Mouse (Mus musculus) cerebellum, adult 9-10 months (tissue): ENCODE measurements around the gene Slco4a1.
A peak's percentile ranks its signal among the peaks of the same experiment; 100 is the strongest.

Experiments used
- DNase-seq: peaks from one replicate; pipeline ENCODE4 v3.0.0; 2022

Slco4a1 gene

DNA sequence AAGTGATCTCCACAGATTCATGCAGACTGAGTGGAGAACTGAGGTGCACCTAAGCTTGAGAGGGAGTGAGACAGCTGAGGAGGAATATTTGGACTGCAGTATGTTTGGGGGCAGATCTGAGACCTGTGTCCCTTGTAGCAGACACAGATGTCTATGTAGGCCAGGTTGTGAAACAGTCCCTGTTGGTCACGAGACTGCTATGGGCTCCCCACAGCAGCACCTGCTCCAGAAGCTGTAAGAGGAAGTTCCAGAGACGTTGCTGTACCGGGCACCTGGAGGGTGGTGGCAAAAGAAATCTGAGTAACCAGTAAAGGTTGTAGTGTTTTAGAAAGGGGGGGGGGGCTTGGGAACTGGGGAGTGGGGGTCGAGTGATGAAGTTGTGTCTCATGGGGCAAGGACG lies 7.0 kb upstream of the Slco4a1 start:
- DNase-seq, result no peak

DNA sequence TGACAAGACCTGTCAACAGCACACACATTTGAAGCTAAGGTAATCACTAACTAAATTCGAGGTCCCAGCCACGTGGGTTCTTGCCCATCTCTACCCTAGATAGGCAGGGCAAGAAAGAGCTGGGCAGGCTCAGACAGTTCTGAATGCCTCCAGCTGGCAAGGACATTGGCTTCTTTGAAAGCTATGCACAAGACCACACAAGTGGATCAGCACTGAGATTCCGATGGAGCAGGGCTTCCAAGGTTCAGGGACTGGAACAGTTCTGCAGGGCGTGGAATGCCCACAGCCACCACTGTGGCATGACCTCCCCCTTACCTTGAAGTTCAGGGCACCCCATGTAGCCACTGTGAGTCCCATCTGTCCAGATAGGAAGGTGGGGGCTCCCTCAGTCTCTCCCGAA lies 5.5 kb upstream of the Slco4a1 start:
- DNase-seq, result no peak

DNA sequence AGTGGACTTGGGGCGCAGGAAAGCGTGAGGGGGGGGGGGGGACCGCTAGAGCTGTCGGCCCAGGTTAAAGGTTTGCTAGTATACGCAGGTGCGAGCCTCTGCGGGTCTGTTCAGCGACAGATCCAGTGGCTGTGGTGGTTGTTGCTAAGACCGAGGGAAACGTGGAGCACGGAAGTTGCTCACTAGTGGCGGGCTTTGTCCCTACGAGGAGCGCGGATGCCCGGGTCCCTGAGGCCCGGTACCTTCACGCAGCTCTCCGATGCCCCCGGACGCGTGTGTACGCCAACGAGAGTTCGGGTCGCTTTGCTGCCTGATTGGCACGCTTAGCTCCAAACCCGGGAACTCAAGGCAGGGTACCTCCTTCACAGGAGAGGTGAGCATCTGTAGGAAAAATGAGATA lies 660 bp downstream of the Slco4a1 start:
- no peak for DNase-seq

DNA sequence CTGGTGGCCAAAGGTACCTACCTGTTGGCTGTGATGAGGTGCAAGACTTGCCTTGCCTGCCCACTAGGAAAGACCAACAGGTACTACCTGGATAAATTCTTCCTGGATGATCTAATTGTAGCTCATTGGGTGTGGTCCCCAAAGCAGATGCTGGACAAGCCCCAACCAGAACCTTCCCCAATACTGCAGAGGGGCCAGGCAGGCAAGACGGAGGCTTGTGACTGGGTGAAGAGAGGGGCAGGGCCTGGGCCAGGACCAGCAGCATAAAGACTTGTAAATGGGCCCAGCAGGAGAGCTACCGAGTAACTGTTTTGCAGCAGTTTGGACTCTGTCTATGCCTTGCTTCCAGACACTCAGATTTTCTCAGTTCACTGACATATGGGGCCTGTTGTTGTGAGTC lies 1.6 kb downstream of the Slco4a1 start:
- no peak for DNase-seq

DNA sequence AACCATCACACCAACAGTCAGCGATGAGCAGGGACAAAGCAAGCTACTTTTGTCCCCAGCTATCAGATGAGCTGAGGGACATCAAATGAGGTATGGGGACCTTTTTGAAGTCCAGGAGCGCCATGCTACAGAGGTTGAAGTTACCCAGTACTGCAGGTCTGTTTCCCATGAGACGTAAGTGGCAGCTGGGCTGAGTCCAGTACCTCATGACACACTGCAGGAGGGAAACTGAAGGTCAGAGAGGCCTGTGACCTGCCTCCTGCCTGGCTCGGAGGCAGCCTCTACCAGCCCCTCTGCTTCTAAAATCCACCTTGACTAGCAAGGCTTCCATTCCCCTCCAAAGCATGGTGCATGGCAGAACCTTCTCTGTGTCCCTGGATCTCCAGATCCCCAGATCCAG lies 3.4 kb downstream of the Slco4a1 start:
- no peak for DNase-seq

DNA sequence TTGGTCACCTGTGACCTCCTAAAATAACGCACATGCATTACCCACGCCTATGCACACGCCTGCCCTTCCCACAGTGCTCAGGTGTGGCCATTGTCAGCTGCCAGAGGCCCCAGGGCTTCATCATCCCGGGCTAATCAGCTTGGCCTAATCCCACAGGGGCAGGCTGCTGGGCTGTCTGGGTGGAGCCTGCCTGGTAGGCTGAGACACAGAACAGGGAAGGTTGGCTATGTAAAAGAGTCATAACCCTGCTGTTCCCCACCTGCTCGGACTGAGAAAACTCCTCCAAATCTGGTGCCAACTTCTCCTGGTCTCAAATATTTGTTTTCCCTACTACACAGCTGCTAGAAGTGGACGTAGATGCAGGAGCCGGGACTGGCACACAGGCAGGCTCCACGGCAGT lies 4.8 kb downstream of the Slco4a1 start:
- DNase-seq, result no peak

DNA sequence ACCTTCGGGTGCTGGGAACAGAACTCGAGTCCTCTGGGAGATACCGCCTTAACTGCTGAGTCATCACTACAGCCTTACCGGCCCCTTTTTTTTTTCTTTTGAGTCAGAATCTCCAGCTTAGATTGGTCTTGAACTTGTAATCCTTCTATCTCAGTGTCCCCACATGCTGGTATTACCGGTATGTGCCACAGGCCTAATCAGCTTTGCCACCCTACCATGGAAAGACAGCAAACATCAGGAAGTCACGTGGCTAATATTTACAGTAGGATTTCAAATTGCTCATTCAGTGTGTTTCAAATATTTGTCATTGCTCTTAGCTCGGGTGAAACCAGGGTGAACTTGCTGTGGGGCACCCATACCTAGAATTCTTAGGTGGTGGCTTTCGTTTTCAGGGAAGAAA lies 6.5 kb downstream of the Slco4a1 start:
- no peak for DNase-seq

DNA sequence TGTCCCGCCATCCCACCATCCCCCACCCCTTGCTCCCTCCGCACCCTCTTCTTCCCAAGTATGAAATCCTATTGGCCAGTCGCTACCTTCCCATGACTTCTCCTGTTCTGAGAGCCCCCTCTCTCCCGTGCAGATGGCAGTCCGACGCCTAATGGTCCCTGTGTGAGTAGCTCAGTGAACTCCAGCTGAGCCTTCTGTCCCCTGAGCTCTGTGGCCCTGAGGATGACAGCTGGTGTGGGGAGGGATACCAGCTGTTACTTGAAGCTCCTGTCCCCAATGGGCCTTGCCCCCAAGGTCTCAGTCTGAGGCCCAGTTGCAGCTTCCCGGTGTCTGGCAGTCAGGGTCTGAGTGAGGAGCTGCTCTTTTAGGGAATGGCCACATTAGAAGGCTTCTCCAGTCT lies 10.5 kb downstream of the Slco4a1 start:
- no peak for DNase-seq

DNA sequence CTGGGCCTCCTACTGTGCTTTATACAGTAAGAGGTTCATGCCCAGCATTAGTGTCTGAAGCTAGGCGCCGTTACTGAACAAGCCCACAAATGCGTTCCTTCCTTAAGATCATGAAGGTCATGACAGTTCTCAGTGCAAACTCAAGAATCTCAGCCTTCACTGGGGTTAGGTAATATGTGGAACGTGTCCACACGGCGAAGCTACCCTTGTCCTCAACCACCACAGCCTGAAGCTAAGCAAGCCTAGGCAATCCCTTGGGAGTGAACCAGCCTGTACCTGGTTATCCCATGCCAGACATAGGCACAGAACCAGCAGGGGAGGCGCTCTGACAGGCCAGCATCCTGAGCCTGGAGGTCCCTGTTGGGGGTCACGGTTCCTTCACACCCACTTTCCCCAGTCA lies 12.8 kb downstream of the Slco4a1 start:
- no peak for DNase-seq

DNA sequence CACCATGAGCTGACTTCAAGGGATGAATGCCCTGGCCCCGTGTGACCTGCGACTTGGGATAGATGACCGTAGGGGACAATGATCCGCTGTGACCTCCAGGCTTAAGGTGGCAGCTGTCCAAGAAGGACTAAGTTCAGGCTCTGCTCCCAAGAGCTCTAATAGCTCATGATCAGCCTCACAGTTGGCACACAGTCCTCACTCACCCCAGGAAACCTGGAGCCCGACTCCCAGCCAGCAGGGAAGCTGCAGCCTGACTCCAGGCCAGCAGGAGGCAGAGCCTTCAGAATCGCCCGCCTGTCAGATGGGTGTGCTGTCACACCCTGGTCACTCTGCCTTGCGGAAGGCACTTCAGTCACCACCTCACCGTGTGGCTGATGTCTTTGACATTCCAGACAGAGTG lies 13.7 kb downstream of the Slco4a1 start:
- no peak for DNase-seq

DNA sequence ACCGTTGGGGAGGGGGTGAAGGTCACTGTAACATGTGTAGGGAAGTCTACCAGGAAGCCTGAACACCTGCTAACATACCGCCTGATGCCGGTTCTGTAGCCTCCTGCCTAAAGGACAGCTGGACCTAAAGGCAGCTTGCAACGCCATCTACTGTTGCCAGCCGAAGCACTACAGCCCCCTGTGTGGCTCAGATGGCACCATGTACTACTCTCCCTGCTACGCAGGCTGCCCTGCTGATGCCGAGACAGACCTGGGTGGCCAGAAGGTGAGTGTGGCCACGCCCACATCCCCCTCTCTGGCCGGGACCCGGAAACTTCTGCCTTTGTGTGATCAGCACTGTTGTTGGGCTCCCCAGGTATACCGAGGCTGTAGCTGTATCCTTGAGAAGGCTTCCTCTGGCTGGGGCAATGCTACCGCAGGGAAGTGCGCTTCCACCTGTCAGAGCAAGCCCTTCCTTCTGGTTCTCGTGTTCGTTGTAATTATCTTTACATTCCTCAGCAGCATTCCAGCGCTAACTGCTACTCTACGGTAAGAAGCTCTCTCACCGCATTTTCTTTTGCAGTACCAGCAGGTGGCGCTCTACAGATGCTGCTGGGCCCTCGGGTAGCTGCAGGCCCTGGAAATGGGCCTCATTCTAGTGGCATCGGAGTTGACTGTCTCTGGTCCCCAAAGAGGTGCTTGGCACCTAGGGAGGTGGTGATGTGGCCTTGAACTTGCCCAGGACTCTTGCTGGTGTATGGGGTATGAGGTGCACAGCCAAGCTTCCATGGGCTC lies 16.4 kb downstream of the Slco4a1 start:
- no peak for DNase-seq

DNA sequence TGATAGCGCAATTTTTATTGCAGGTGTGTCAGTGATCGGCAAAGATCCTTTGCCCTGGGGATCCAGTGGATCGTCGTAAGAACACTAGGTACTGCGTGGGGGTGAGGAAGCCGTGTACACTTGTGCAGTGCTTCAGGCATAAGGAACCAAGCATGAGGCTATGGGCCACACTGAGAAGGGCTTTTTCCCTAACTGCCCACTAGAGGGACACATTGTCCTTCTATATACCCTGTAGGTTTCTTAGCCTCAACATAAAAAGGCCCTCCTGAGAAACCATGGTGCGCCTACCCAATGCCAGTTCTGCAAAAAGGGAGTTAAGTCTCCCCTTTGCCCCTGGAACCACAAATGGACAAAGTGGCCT lies 17.0 kb downstream of the Slco4a1 start:
- DNase-seq, result peak; percentile 45

DNA sequence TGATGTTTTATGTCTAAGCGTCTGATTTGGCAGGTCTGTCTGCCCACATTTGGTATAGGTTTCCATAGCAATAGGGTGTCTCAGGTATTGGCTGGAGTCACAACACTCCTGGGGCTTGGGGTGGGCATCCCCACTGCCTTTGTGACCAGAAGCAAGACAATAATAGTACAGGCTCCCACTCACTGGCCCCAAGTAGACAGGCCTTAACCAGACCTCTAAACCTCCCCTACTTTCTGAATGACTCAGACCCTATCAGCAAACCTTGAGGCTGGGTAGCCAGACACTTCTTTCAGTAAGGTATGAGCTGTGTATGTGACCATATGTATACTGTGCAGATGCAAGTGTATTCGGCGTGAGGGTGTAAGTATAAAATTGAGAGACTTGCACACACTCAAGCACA lies 18.8 kb downstream of the Slco4a1 start:
- no peak for DNase-seq

DNA sequence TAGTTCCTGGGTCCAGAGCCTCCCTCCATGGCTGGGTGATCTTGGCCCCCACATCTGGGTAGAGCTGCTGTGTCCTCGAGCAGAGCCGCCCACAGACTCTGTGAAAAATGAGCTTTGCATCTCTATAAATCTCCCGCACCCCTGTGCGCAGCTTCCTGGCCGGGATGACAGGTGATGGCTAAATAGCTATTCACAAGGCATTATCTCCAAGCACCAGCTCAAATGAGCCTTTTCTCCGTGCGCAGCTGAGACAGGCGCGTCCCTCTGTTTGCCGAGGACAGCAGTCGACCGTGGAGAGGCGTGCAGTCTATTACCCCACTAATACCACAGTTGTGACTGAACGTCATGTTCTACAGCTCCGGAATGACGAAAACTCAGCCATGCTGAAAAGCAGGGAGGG lies 26.2 kb downstream of the Slco4a1 start:
- no peak for DNase-seq

DNA sequence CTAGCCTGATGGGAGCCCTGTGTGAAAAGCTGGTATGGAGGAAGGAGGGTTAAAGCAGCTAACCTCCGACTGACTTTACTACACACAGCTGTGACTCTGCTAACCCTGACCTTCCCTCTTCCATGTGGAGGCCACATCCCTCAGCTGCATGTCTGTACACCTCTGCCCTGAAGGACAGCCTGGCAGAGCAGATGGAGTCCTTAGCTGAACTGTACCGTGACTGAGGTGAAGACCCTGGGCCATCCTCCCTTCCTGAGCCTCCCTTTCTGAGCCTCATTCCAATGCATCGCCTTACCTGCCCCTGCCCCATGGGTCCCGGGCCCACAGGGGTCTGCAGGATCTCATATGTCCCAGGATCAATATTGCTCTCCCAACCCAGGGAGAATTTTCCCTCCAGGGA lies 28.8 kb downstream of the Slco4a1 start:
- no peak for DNase-seq

DNA sequence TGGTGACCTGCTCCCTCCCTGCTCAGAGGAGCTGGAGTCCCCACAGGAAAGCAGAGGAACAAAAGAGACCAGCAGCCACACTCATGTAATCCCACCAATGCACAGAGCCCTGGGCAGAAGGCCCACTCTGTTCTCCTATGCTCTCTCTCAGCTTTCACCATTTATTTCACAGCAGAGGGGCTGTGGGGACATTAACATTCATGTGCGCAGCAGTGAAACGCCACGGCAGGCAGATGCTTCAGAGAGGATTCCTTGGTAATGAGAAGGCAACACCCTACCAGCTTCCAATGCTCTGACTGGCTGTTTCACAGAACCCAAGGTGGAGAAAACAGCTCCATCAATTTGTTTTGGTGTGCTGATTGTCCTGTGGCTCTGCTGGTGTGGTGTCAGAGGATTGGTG lies 29.3 kb downstream of the Slco4a1 start:
- DNase-seq, result no peak

DNA sequence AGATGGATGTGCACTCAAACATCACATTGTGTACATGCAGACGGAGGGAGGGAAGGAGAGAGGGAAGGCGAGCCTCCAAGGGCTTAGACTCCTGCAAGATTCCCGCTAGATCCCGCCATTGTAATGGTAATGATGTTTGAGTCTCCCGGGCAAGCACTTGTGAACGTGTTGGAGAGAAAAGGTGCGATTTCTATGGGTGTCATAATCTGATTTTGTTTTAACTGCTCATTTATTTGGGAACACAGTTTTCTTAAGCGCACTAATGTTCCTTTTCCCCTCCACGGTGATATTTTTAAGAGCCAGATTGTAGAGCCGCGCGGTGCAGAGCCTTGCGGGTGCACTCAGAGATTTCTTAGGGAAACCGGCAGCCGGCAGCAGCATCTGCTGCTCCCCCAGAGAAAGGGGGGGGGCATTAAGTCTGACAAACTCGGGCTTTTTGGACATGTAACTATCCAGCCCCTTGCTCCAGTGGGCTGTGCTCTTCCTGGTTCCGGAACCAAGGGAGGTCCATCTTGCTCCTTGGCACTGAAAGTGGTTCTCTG lies 32.2 kb downstream of the Slco4a1 start:
- DNase-seq, result no peak

DNA sequence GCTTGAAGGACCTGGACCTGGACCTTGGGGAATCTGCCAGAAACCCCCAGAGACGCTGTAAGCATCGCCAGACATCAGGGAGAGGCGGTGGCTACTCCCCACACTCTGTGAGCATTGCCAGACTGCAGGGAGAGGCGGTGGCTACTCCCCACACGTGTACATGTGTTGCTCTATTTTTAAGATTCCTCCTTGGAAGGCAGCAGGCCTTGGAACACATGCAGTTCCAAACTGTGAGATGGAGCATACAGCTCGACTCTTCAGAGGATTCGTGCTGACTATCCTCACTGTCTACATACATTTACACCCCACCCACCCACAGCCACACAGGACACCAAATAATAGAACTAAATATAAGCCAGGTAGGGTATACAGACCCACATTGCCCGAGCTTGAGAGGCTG lies 39.9 kb downstream of the Slco4a1 start:
- DNase-seq, result no peak

DNA sequence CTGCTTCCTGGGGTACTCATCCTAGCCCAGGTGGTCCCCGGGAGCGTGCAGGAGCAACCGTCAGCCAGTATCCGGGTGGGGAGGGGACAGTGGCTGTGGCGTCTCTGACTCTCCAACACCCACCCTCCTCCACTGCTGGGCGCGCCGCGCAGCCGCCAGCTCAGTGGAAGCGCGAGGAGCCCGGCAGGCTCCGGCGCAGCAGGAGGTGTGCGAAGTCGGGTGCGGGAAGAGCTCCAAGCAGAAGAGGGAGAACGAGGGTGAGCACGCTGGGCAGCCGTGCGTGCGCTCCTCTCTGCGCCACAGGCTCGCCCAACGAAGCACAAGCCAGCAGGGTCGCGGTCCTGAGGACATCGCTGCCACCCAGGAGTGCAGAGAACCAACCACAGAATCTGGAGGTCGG lies 43.7 kb downstream of the Slco4a1 start, which contains the start of gene Ntsr1:
Gene Ntsr1 (plus strand): TSS at position 236 of the 400 bp plus-strand sequence.
- DNase-seq, result no peak

DNA sequence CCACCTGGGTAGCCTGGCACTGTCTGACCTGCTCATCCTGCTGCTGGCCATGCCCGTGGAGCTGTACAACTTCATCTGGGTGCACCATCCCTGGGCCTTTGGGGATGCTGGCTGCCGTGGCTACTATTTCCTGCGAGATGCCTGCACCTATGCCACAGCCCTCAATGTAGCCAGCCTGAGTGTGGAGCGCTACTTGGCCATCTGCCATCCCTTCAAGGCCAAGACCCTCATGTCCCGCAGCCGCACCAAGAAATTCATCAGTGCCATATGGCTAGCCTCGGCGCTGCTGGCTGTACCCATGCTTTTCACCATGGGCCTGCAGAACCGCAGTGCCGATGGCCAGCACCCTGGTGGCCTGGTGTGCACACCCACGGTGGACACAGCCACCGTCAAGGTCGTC lies 44.7 kb downstream of the Slco4a1 start:
- DNase-seq, result no peak

DNA sequence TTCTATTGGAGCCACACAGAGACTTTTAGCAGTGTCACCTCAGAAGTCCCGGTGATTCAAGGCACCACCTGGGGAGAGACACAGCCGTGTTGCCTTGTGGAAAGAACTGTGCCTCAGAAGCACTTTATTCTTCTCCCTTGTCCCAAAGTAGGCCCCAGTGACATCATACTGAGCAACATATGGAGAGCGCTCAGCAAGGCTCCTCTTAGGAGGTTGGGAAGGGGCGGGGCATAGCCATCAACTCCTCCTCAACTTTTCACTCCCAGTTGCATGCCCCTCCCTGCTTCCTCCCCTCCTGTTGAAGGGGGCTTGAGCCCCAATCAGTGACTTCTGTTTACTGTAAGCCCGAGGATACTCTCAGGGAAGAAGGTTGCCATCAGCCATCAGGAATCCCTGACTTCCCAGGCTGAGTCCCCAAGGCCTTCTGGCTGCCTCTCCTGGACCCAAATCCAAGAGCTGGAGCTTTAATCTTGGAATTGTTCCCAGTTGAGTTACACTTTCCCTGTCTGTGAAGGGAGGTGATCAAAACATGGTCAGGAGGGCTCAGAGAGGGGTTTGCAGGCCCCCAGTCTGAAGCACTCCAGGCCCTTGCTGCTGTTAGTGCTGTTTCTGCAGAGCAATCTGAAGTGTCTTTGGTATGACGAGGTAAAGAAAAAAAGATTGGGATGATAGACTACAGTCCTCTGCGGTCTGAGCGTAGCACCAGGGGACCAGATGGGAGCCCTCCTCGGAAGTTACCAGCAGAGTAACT lies 45.3 kb downstream of the Slco4a1 start:
- DNase-seq, result no peak

DNA sequence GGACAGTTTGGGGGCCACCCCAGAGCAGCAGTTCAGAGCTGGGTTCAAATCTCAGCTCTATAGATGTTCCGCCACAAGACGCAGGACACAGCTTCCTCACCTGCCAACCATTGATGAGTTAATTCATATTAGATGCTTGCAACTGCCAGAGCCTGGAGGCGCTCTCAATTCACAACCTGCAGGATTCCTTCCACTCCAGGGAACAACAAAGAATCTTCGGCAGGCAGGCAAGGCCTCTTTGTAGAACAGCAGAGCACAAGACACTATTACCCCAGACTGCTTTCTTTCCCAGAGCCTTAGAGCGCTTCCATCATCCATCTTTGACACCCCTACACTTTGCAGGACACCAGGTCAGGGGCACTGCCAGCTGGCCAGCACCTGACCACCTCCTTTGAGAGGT lies 50.2 kb downstream of the Slco4a1 start:
- no peak for DNase-seq

DNA sequence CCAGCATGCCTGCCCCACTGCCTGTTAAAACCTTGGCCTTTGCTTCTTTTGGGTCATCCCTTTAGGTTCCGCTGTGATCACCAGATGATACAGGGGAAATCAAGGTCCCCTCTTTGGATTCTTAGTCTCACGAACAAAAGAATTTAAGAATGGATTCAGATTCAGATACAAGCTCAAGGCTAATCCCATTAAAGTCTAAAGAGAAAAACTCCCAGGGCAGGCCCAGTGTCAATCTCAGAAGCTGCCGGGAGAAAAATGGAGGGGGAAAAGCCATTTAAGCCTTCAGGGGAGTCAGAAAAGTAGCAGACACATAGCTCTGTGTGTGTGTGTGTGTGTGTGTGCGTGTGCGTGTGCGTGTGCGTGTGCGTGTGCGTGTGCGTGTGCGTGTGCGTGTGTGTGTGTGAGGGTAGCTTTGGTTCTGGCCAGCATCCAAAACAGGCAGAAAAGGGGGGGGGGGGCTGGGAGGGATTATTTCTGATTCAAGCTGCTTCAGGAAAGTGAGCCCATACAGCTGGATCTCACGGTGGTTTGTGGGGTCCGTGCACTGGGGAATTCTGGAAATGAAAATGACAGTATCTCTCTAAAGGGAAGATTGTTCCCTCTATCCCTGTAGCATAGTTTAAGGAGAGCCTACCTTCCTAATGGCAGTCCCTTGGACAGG lies 52.5 kb downstream of the Slco4a1 start:
- no peak for DNase-seq

DNA sequence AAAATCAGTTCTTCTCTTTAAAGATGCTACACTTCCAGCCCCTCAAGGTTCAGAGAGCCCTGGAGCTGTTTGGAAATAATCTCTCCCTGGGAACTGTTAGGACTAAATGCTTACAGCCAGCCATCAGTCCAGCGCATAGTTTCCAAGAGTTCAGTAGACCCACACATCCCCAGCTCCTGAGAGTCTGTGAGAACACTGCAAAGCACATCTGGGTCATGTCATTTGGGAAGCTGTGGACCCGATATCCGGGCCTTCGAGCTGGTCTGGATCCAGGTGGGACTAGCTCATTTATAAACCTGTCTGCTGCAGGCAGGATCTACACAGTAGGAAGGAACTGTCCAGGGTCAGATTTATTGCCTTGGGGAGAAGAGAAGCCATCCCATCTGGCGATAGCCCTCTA lies 54.8 kb downstream of the Slco4a1 start:
- DNase-seq, result no peak
